Mouse (Mus musculus) brain, embryonic 14.5 days (tissue): ENCODE results near the gene Coro6. TPM values are rescaled to one million over a fixed set of nuclear protein-coding genes. Genes with fewer than 3 reads are reported as not detected.

Experiments used
- DNase-seq: peaks from one replicate; pipeline ENCODE4 v3.0.0-alpha.2; 2011; ENCODE audit warnings: low read depth
- CTCF ChIP-seq: fragments of 200-500 bp; IDR thresholded peaks from 2 replicates; pipeline ENCODE4 v1.5.1; 2012; ENCODE audit warnings: inconsistent platforms, mild to moderate bottlenecking, moderate library complexity, borderline replicate concordance; ENCODE audit not compliant: insufficient read depth, insufficient read length; ENCODE audit errors: extremely low read depth
- POLR2A ChIP-seq: fragments of 200-500 bp; IDR thresholded peaks from 2 replicates; pipeline ENCODE4 v1.6.1; 2012; ENCODE audit warnings: mild to moderate bottlenecking, inconsistent platforms, borderline replicate concordance; ENCODE audit not compliant: poor library complexity, insufficient read depth, insufficient read length, severe bottlenecking; ENCODE audit errors: extremely low read depth
- polyA plus RNA-seq: library from polyadenylated mRNA; depleted of rRNA; stranded (reverse); fragments of >200 nt; gene quantifications from 2 replicates; pipeline ENCODE4 v1.2.3, GENCODE M21; 2012

The Coro6 gene
- polyA plus RNA-seq, 1 experiment: 1.9 TPM

DNA sequence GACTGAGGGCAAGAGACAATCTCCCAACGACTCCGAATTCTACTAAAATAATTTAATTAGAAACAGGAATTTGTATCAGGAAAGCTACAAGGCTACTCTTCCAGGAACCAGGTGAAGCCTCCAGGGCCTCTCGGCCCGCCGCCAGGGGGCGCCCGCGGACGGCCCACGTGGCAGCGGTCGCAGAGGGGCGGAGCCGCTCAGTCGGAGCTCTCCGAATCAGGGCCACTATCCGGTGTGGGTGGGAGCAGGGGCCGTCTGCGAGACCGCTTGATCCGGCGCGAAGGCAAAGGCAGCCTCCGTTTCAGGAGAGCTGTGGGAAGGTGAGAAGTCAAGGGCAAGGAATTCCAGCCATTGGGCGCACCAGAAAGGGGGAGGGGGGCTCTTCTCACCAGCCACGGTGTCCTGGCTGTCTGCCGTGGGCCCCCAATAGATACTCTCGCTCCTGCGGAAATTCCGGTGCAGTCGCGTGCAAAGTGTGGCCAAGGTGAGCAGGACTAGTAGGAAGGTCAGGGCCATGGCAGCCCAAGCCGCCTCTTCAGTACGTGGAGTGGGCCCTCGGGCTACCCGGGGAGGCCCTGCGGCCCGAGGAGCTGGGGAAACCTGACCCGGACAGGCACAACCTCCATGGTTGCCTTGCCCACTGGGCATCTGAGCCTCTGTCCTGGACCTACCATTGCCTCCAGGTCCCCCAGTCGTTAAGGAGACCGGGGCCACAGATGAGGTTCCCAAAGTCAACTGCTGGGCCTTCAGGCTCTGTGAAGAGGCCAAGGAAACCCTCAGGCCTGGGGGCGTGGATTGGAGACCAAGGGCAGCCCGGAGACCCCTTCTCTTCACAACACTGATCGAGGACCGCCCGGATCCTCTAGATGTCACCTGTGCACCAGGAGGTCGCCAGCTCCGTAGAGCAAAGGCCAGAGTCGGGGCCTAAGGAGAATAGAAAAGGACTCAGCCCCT lies 46.1 kb downstream of the Coro6 start:
- no peak for TF ChIP-seq POLR2A
- peak; percentile 91 for TF ChIP-seq CTCF
- peak; percentile 84 for DNase-seq

DNA sequence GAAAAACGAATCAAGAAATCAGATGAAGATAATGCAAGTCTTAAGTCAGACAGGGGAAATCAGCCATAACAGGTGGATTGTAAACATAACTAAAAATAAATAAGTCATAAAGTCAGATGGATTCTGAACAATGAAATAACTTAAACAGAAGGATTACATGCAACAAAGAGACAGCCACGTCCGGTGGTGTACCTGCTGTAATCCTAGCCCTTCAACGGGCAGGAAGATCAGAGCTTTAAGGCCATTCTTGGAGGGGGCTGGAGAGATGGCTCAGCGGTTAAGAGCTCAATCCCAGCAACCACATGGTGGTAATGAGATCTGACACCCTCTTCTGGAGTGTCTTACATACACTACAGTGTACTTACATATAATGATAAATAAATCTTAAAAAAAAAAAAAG lies 49.1 kb downstream of the Coro6 start:
- TF ChIP-seq POLR2A (no peak), CTCF (no peak)
- DNase-seq: no peak

DNA sequence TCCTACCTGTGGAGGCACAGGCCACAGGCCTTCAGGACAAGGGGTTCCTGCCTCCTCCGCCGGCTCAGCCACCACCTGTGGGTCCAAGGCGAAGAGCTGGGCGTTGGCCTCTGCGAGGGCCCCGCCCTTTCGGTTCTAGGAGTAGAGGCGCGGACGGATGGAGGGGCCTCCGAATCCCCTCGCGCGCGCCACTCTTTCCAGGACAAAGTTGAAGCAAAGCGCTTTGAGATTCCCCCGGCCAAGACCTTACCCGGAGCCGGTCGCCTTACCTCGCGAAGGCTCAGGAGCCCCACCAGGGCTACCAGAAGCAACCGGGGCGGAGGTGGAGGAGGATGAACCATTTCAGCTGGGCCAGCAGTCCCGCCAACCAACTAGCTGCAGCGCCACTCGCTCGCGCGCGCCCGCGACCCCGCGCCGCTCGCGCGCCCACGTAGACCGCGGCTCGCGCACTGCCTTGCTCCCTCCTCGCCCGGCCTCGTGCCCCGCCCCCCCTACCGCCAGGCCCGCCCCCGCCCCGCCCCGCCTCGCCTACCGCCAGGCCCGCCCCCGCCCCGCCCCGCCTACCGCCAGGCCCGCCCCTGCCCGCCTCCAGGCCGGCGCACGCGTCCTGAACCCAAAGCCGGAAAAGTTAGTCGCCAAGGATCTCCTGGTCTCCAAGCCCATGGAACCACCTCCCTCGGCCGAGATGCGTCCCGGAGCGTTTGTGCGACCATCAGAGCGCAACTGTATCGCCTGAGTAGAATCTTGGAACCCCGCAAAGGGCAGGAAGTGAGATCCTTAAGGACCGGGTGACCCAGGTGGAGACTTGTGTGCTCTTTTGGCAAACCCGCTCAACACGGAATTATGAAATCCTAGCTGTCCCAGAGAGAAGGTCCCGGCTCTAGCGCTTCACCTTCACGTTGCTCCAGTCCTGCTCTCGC lies 50.9 kb downstream of the Coro6 start:
- no peak for TF ChIP-seq CTCF
- TF ChIP-seq POLR2A: peak; percentile 84
- peak; percentile 91 for DNase-seq

DNA sequence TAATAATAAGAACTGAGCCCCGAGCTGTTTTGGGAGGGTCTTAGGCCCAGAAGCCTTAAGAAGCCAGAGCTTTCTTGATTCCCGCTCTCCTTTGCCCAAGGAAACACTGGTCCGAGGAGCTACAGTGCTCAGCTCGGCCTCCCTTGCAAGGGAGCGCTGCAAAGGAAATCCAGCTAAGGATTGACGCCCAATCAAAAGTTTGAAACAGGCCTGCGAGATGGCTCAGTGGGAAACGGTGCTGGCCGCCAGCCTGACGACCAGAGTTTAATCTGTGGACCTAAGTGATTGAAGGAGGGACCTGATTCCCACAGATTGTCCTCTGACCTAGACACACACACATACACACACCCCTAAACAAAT lies 51.6 kb downstream of the Coro6 start:
- TF ChIP-seq CTCF: no peak
- no peak for TF ChIP-seq POLR2A
- DNase-seq: no peak

DNA sequence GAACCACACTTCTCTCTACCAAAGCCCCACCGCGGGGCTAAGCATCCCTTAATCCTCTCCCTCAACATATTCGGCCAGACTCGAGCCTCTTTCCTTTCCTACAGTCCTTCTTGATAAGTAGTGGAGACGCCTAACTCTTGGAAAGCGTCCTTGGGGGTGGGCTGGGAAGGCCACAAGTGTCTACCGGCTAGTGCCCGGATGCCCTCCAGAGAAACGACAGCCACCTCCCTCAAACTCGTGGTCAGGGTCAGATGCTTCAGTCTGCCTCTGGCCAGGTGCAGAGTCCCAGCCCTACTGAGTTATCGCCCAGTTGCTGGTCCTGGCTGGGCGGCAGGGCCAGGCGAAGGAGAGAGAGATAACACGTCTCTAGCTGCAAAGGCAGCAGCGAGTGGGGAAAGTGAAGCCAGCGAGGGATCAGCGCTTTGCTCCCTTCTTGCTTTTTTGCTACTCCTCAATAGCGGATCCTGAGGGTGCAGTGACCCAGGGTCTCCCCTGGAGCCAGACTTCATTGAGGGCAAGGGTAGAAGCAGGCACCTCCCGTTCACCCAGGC lies 52.1 kb downstream of the Coro6 start:
- no peak for DNase-seq
- TF ChIP-seq POLR2A (no peak), CTCF (no peak)

DNA sequence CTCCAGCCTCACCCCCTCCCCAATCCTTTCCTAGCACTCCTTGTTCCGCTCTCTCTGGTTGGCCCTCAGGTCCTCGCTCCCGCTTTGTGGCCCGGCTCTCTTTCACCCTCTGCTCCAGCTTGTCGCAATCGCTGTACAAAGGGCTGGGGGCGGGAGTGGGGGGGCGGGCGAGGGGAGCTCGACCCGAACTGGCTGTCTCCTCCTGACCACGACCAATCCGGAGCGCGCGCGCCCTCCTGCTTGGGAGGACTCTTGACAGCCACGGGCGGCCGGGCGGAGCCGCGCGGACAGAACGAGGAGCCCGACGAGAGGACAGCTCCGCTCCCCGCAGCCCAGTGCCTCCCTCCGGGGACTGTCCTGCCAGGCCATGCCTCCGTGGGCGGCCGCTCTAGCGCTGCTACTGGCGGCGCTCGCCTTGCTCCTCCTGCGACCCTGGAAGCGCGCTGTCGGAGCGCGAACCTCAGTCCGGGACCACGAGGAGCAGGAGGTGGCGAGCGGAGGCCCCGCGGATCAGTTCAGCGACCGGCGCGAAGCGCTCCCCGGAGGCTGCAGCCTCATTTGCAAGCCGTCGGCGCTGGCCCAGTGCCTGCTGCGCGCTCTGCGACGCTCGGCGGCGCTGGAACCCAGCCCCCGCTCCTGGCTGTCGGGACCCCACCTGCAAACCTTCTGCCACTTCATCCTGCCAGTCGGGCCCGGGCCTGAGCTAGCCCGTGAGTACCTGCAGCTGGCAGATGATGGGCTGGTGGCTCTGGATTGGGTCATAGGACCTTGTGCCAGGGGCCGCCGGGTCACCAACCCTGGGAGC lies 52.8 kb downstream of the Coro6 start, which contains the start of gene Abhd15:
Gene Abhd15 (plus strand): TSS at position 290 of the 805 bp plus-strand sequence.
- peak; percentile 87 for DNase-seq
- TF ChIP-seq POLR2A (no peak), CTCF (no peak)

DNA sequence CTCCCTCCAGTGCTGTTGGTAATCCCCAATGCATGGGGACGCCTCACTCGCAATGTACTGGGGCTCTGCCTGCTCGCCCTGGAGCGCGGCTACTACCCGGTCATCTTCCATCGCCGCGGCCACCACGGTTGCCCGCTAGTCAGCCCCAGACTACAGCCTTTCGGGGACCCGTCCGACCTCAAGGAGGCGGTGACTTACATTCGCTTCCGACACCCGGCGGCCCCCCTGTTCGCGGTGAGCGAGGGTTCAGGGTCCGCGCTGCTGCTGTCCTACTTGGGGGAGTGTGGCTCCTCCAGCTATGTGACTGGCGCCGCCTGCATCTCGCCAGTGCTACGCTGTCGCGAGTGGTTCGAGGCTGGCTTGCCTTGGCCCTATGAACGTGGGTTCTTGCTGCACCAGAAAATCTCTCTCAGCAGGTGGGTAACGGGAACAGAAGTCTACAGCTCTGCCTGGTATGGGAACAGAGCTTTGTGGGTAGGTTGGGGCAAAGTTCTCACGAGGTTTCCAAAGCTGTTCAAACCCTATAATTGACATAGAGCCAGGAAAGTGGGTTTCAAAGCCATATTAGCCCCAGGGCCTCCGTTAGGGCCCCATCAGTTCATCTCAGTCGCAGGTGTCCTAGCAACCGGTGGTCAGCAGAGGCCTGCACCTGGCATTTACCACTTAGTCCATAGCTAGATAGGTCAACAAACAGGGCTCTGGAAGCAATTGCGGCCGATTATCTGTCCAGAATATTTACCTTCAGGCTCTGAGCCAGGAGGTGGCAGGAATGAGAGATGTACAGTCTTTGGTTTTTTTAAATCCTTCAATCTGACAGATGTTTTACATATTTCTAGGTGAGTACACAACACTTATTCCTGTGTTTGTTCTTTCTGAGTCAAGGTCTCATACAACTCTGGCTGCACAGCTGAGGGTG lies 53.7 kb downstream of the Coro6 start, which contains the start of gene Trp53i13:
Gene Trp53i13 (minus strand): TSS at position 344 of the 916 bp plus-strand sequence.
- TF ChIP-seq POLR2A (no peak), CTCF (no peak)
- no peak for DNase-seq

DNA sequence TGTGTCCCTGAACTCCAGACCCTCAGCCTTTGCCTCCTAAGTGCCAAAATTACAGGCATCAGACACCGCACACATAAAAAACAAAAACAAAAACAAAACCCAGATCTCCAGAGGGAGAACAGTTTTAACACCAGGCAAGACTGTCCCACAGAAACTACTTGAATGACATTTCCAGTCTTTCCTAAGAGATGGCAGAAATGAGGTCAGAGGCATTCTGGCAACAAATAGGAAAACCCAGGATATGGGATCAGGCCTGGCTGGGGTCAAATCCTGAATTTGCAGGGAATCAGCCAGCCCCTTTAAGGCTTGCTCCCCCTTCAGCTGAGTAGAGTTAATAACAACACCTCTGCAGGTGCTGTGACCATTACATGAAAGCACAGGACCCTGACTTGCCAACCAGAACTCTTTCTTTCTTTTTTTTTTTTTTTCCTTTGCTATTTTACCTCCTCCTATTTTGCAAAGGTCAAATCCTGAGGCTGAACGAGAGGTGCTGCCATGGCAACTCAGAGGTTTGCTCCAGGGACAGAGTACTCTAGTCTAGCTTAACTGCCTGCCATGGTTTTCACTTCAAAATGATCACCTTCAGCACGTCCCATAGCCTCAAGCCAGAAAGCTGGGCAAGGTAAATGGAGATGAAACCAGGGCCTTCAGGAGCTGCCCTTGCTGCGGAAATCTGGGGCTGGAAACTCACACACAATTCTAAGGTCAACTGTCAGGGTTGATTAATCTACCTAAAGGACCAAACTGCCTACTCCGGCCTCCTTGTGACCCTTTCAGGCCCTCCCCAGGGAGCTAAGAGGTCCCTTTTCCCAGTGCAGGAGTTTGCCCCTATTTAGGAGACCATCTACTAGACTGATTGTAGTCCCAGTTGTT lies 54.6 kb downstream of the Coro6 start:
- TF ChIP-seq CTCF: no peak
- no peak for TF ChIP-seq POLR2A
- DNase-seq: no peak

DNA sequence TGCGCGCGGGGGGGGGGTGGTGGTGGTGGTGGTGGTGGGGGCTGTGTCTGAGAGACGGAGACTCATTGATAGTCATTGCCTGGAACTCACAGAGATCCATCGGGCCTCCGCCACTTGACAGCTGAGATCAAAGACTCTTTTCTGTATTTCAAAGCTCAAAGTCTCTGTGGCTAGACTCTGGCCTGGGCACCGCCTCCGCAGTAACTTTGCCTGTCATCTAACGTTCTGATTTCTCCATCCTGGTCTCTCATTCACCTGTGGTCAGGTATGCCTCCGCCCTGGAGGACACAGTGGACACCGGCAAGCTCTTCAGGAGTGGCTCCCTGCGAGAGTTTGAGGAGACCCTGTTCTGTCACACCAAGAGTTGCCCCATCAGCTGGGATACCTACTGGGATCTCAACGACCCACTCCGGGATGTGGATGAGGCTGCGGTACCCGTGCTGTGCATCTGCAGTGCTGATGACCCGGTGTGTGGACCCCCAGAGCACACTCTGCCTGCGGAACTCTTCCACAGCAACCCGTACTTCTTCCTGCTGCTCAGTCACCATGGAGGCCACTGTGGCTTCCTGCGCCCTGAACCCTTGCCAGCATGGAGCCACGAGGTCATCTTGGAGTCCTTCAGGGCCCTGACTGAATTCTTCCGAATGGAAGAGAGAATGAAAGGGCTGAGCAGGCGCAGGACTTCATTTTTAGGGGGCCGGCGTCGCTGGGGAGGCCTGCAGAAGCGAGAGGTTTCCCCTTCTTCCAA lies 56.0 kb downstream of the Coro6 start:
- TF ChIP-seq POLR2A (no peak), CTCF (no peak)
- DNase-seq: no peak
